Mouse (Mus musculus): ENCODE results near the gene Shkbp1.

GRCm38 (mm10) chr7:27383233-27383632 is 27.4 kb upstream of the Shkbp1 start:
- TF ChIP-seq POLR2A (IDR thresholded peaks at IDR 0.05; ENCODE audit: borderline replicate concordance, insufficient read depth, low read length) (no peak), CTCF (IDR thresholded peaks at IDR 0.05; ENCODE audit: borderline replicate concordance, insufficient read depth, low read depth, low read length) (no peak)

Measured in cerebellum, adult 2 months (tissue).